Mouse (Mus musculus) T-helper 17 cell (primary cell): Measurements from ENCODE around the gene Cabcoco1.

ENCODE experiments used
- in situ Hi-C, 2 experiments: fragments of 300-600 bp; cut with MboI, MseI; formaldehyde crosslinking; loops; 1 replicate in 1 of 2; 2 replicates in 1 of 2; pipeline ENCODE4 v1.15.1; 2025; ENCODE audit warnings: high pct_unique_total_duplicates in 2 of 2

The Cabcoco1 gene

DNA sequence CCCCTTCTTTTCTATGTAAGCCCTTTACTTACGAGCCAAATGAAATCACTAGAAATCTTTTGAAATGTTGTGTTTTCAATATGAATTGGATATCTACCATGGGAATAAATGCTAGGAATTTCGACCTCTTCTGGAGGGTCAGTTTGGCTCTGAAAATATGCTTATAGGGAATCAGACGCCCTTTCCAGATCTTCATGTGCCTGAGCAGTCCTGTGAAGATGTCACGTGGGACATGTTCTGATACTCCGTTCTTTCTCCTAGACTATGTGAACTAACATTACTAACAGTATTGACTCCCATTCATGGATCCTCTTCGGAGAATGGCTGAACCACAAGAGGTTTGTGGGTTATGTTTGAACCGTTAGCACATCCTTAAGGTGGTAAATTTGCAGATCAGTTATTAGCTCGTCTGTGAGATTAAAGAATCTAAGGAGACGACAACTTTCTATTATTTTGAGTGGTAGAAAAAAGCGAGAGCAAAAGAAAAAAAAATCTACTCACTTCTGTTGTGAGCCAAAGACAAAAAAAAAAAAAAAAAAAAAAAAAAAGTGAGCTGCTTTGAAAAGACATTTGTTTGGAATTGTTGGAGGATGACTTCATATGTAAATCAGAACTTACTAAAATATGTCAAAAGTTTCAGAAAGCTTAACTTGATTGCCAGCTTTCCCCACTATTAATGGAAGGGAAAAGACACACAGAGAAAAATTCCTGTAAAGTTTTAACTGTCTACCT is 99.6 kb downstream of the Cabcoco1 start:
- in situ Hi-C loops, result no loop called here

DNA sequence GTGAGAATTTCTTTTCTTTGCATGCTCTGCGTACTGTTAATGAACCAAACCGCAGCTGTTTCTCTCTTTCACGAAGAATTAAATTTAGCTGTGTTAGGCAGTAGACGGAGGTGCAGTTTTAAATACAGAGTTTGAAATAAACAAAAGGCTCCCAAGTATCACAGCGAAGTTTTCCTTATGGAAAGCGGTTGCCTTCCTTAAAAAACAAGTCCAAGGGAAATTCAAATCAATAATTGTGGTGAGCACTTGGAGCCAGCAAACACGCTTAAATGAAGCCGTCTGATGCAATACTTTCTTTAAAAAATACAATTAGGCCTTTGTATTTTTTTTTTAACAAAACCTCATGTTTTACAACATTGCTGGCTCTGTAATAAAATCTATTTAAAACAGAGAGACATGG is 101.2 kb downstream of the Cabcoco1 start:
- in situ Hi-C loops, result no loop called here

DNA sequence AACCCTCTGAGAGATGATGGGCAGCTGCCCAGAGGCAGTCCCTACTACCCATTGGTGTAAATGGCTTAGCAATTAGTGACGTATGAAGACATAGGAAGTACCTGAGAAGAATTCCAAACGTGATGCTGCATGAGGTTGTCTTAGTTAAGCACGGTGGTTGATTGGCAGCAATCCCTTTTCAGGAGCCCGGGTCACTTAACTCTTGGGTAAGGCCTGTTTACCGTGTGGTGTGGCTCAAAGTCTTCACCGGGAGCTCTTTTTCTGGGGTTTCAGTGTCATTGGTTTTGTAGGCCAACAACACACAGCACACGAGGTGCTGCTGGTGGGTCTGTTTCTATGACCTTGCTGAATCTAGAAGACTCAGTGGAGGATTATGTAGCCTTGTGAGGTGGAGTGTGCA is 105.9 kb downstream of the Cabcoco1 start:
- in situ Hi-C loops, result loop anchor here in 1 of 2 experiments (5.0 kb wide), 1 partner anchor 68 kb away; no protein-coding TSS in a partner anchor

DNA sequence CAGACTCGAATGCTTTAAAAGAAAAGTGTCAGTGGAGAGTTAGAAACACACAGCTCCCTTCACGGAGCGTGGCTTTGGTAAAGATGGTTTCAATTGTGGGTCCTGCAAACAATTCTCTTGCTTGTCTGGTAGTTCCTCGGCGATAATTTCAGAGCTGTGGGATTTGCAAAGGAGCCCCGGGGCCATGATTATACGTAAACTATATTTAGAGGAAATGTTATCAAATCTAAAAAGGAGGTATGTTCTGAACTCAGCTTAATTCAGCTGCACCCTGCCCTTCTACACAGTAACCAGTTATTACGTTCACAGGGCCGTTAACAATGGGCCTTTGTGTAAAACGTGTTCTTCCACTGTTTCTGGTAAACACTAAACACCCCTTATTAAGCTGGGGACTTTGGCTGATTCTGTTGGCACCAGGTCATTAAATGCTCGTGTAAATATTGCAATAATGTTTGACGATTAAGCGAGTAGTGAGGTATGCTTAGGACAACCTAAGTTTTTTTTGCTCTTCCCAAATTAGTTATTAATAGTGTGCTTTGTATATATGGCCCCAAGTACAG is 106.6 kb downstream of the Cabcoco1 start:
- in situ Hi-C loops, result loop anchor here in 1 of 2 experiments (5.0 kb wide), 1 partner anchor 68 kb away; no protein-coding TSS in a partner anchor

DNA sequence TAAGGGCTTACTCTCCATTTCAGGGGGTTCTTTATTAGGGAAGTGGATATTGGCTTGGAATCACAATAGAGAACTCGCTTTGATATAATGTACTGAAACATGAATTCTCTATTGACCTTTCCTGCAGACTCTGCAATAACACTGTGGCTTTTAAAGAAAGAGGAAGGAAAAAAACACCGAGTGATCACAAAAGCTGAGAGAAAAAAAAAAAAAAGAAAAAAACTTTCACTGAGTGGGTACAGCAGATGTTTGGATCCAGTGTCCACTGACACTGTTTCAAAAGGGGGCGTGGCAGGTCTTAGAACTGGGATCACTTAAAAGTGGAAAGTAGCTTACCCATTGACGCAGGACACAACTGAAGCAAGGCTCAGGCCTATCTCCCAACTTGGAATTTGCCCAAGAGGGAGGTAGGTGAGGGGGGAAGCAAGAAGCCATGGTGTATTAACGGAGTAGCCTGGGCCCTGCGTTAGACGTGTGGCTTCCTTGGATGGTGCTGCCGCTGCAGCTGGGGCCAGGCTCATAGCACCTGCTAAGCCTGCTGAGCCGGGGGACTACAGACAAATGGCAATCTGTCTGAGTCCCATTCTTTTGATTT is 107.6 kb downstream of the Cabcoco1 start:
- in situ Hi-C loops, result no loop called here

DNA sequence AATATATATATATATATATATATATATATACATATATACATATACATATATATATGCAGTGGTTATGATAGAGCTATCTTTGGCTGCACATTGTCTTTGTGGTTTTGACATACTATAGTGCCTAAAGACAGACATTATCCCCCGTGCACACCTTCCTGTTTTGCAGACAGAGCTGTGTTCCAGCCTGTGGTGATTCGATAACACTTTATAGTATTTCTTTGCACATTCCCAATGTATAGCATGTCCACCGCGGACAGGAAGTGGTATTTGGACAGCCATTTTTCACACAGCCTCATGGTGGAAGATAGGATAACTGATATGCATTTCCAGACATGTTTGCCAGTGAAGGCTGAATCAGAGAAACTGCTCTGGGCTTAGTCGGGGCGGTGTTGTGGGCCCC is 110.3 kb downstream of the Cabcoco1 start:
- in situ Hi-C loops, result no loop called here

DNA sequence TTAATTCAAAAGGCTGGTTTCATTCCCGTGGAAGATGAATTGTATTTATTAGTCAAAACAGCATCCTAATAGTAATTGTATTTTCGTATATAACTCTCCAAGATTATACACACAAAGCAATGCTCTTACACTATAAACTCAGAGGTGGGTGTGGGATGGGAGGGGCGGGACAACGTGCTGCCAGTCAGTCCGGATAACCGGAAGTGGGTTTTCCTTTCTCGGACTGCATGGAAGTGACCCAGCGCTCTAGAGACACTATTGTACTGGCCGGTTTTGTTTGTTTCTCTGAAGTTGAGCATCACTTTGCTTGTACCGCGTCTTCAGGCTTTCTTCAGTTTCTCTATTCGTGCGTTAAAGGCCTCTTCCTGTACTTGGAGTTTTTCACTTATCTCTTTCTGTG is 110.8 kb downstream of the Cabcoco1 start:
- in situ Hi-C loops, result no loop called here

DNA sequence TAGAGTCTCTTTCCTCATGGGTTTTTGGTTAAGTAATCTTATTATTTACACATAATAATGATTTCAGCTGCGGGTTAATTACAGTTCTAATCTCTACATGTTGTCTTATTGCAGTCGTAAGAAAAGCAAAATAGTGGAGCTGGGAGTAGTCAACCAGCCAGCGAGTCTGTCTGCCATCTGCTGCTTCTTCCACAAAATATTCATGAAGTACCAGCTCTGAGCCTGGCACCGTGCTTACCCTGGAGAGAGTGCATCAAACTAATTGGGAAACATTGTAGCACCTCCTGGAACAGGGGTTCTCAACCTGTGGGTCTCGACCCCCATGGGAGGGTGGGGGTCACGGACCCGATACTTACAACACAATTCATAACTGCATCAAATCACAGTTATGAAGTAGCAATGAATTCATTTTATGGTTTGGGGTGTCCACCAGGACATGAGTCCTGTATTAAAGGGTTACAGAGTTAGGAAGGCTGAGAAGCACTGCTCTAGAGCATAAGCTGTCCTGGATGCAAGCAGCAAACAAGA is 121.2 kb downstream of the Cabcoco1 start:
- in situ Hi-C loops, result no loop called here

DNA sequence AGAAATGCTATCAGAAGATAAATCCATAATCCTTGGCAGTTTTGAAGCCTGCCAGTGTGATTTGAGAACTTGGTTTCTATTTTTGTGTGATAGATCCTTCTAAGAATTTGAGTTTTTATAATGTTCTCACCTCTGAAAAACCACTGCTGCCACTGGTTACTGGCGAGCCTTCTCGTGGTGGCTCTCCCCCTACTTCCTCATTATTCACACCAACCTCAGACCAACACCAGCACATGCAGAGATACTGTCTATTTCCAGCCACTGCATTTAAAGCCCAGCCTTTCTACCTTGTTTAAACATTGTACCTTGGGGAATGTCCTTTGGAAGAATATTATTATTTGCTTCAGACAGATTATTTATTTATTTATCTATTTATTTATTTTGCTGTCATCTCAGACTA is 121.8 kb downstream of the Cabcoco1 start:
- in situ Hi-C loops, result loop anchor here in 1 of 2 experiments (10.0 kb wide), 1 partner anchor 1545 kb away; no protein-coding TSS in a partner anchor

DNA sequence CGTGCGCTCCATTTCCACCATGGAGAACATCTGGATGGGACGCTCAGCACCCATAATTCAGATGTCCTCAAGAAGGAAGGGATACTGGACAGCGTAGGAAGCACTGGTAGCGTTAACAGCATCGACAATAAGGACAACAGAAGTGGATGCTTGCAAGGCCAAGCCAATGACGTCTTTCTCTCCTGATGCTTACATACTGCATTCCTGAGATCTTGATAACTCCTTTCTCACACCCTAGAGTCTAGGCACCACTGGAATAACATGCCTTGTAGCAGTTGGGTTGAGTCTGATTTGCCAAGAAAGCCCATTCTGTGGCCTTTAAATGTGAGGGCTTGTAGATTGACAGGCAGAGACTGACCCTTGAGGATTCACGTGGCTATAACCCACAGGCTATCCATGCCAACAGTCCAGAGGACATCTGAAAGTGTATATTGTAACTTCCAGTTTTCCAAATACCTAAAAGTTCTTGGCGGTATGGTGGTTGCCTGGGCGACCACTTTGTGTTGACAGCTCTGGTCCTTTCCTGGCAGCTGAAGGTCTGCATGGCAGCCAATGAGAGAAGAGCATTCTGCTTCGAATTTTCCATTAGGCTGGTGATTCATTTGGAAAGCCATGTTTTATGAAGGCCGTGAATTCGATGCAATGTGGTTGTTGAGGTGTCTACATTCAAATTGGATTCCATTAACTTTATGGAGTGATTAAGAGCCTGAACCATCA is 124.5 kb downstream of the Cabcoco1 start:
- in situ Hi-C loops, result loop anchor here in 1 of 2 experiments (10.0 kb wide), 1 partner anchor 1548 kb away; no protein-coding TSS in a partner anchor

DNA sequence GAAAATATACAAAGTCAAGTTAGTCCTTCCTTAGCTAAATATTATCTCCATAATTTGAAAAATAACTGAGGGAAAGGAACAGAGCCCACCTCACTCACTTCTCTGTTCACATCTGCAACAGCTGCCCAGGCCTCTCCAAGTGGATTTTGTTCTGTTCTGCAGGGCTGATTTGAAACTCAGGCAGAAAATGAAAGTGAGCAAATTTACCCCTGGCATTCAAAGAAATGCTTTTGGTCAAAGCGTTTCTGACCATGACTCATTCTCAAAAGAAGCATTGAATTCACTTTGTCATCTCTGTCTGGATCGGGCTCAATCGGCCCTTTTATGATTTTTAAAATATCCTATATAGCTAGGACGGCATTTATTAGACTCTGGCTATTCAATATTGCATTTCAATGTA is 135.8 kb downstream of the Cabcoco1 start:
- in situ Hi-C loops, result no loop called here

DNA sequence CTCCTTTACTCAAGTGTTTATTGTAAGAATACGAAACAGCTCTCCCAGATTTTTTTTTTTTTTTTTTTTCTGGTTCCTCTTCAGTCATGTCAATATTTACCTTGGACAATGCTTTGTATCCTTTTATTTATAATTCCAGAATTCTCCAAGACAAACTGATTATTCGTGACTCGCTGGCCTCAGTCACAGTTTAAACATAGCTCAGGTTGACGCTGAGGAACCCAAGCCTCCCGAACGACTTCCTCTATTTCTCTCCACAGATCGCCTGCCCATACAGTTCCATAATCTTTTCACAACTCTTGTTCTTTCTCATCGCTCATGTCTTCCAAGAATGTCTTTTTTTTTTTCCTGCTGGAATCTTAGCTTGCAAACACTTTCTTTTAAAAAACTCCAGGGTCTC is 144.9 kb downstream of the Cabcoco1 start:
- in situ Hi-C loops, result no loop called here

DNA sequence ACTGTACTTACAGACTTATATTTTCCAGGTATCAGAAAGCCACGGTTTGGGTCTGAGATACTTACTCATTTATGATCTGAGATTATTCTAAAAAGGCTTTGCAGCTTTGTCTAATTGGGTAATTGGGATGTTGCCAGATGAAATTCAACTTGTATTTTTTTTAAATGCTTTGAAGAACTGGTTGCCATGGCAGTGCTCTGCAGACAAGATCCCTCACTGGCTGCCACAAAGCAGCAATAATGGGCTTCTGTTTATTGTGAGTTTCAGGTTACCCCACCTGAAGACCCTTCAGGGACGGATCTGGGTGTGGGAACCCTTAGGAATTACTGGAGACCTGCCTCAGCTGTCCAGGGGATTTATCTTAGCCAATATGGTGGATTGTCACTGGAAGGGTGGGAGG is 145.6 kb downstream of the Cabcoco1 start:
- in situ Hi-C loops, result no loop called here

DNA sequence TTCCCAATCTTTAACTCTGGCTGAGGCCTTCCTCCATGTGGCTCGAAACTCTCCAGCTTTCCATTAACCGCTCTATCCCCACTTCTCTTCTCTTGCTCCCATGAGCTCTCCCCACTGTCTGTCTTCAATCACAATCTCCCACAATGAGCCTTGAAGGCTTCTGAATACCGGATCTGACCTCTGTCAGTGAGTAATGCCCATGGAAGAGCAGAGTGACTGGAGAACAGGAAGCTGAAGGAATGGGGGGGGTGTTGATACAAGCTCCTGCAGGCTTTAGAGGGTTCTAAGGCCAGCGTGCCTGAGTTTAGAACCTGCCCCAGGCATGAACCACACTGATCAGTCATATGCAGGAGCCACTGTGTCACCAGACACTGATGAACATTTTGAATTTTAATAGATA is 150.1 kb downstream of the Cabcoco1 start:
- in situ Hi-C loops, result no loop called here

DNA sequence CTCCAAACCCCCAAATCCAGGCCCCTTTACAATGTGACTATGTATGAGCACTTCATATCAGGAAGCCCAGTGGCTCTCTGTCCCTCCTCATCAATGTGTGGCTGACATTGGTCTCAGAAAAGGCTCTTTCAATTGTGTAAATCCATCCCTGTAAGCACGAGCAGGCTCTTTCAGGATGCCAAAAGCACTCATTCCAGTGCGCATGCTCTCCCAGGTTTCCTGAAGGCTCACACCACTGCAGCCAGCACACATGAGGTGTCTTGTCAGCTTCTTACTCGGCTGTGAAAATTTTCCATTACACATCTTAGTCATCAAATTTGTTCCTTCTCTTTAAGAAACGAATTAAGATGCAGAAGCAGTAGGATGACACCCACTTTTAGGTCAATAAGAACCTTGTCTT is 152.9 kb downstream of the Cabcoco1 start:
- in situ Hi-C loops, result no loop called here

DNA sequence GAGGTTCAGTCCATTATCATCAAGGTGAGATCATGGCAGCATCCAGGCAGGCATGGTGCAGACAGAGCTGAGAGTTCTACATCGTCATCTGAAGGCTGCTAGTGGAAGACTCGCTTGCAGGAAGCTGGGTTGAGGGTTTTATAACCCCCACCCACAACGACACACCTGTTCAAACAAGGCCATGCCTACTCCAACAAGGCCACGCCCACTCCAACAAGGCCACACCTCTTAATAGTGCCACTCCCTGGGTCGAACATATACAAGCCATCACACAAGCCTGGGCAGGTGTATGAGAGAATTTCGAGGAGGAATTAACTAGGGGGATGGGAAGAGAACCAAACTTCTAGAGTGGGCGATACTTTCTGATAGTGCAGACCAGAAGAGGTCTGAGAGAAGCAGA is 153.6 kb downstream of the Cabcoco1 start:
- in situ Hi-C loops, result no loop called here
